Mouse (Mus musculus): ENCODE data around the gene Baiap2l1.

- TF ChIP-seq CTCF (IDR thresholded peaks at IDR 0.05; ENCODE audit: control insufficient read depth, insufficient read depth, low read length) (no peak), POLR2A (IDR thresholded peaks at IDR 0.05; ENCODE audit: borderline replicate concordance, control insufficient read depth, low read depth, low read length) (no peak)
Observed at GRCm38 (mm10) chr5:144372885-144373284, 15.0 kb upstream of the Baiap2l1 start.

Measured in bone marrow, adult 2 months (tissue).